8 mouse cellular contexts compared by ENCODE assay signal in genomic region chr12:118926813-118927281, GRCm38 (mm10). TPM values are rescaled to one million over a fixed set of nuclear protein-coding genes. Genes with fewer than 3 reads are reported as not detected.
A peak's percentile ranks its signal among the peaks of the same experiment; 100 is the strongest.
DNase-seq lines count a peak whose midpoint lies in the region; ATAC-seq and TF ChIP-seq lines count a peak whose summit lies in the region.

No protein-coding gene starts in this region.

- peak; percentile 58; the same call in 1 of the 2 replicates for ATAC-seq in lung, embryonic 14.5 days (ENCODE audit: insufficient read depth)
- ATAC-seq in heart, embryonic 16.5 days (replicated peaks; ENCODE audit: extremely low read depth, insufficient read depth, low FRiP score) = no peak
- no peak for ATAC-seq in midbrain, postnatal 0 days (ENCODE audit: low FRiP score)
- ATAC-seq in erythroblast, adult 5-6 weeks (replicated peaks; ENCODE audit: low FRiP score, poor library complexity, severe bottlenecking) = no peak

- H3K9ac ChIP-seq in lung, embryonic 14.5 days = no peak overlapping the region
- no peak overlapping the region for H3K9ac ChIP-seq in heart, embryonic 16.5 days (ENCODE audit: low read length)
- no peak overlapping the region for H3K9ac ChIP-seq in midbrain, postnatal 0 days (replicated peaks; ENCODE audit: low read length, poor library complexity, severe bottlenecking)

- peak overlapping the region; percentile 43 for H3K4me2 ChIP-seq in lung, embryonic 14.5 days
- H3K4me2 ChIP-seq in heart, embryonic 16.5 days (ENCODE audit: low read depth, low read length) = peak overlapping the region; percentile 42
- H3K4me2 ChIP-seq in midbrain, postnatal 0 days (ENCODE audit: low read depth, low read length, poor library complexity, severe bottlenecking) = peak overlapping the region; percentile 44

- TF ChIP-seq CTCF in lung, embryonic 14.5 days (IDR thresholded peaks at IDR 0.05; ENCODE audit: low read depth) = peak; percentile 82
- TF ChIP-seq CTCF in midbrain, postnatal 0 days (IDR thresholded peaks at IDR 0.05) = peak; percentile 91

- no peaks in the 10 kb centered on the region for H3K27me3 ChIP-seq in lung, embryonic 14.5 days (ENCODE audit: insufficient read depth, low read length)
- no peaks in the 10 kb centered on the region for H3K27me3 ChIP-seq in heart, embryonic 16.5 days (ENCODE audit: control insufficient read depth, insufficient read depth, low read length)
- H3K27me3 ChIP-seq in midbrain, postnatal 0 days (ENCODE audit: insufficient read depth, low read length) = no peaks in the 10 kb centered on the region

- no peaks in the 10 kb centered on the region for H3K36me3 ChIP-seq in lung, embryonic 14.5 days (ENCODE audit: insufficient read depth)
- H3K36me3 ChIP-seq in heart, embryonic 16.5 days (ENCODE audit: control insufficient read depth, insufficient read depth) = no peaks in the 10 kb centered on the region
- no peaks in the 10 kb centered on the region for H3K36me3 ChIP-seq in midbrain, postnatal 0 days (ENCODE audit: insufficient read depth, low read length)

- WGBS in lung, embryonic 14.5 days = 12% methylated on average over 13 of the region's 13 CpGs
- 18% methylated on average over 13 of the region's 13 CpGs for WGBS in heart, embryonic 16.5 days
- 13% methylated on average over 13 of the region's 13 CpGs for WGBS in midbrain, postnatal 0 days

- H3K27ac ChIP-seq in lung, embryonic 14.5 days (ENCODE audit: low read depth) = no peak overlapping the region
- no peak overlapping the region for H3K27ac ChIP-seq in heart, embryonic 16.5 days (ENCODE audit: low read length)
- no peak overlapping the region for H3K27ac ChIP-seq in midbrain, postnatal 0 days (ENCODE audit: low read depth, low read length)

- no peak overlapping the region for H3K4me3 ChIP-seq in lung, embryonic 14.5 days (ENCODE audit: low read depth, low read length)
- peak overlapping the region; percentile 7; the same call in 1 of the 2 replicates for H3K4me3 ChIP-seq in heart, embryonic 16.5 days (ENCODE audit: low read length)
- no peak overlapping the region; the same call in 1 of the 2 replicates for H3K4me3 ChIP-seq in midbrain, postnatal 0 days (ENCODE audit: low read depth, low read length)

- no peaks in the 10 kb centered on the region for H3K4me1 ChIP-seq in lung, embryonic 14.5 days (ENCODE audit: insufficient read depth)
- peaks cover 4% of the 10 kb centered on the region; the same call in 1 of the 2 replicates for H3K4me1 ChIP-seq in heart, embryonic 16.5 days (ENCODE audit: control insufficient read depth, insufficient read depth, low read length)
- H3K4me1 ChIP-seq in midbrain, postnatal 0 days (ENCODE audit: insufficient read depth, low read length) = 0 out of 2 replicates have a peak, but pooled peaks cover 2% of the 10 kb centered on the region

- peak; percentile 86 for DNase-seq in lung, embryonic 14.5 days
- no peak for DNase-seq in lung, postnatal 4 days
- peak; percentile 74 for DNase-seq in embryo, embryonic 11 days
- DNase-seq in layer of hippocampus, postnatal 14 days (ENCODE audit: low spot score in 2 of 2) = peak; percentile 4 to 55
- DNase-seq in midbrain, postnatal 0 days (ENCODE audit: low spot score) = peak; percentile 76
- DNase-seq in yolk sac, embryonic 10.5 days (ENCODE audit: low spot score) = no peak

- H3K9me3 ChIP-seq in lung, embryonic 14.5 days (ENCODE audit: low read depth, low read length) = no peaks in the 10 kb centered on the region
- H3K9me3 ChIP-seq in heart, embryonic 16.5 days (replicated peaks; ENCODE audit: control insufficient read depth, low read length) = no peaks in the 10 kb centered on the region
- H3K9me3 ChIP-seq in midbrain, postnatal 0 days (ENCODE audit: low read length) = no peaks in the 10 kb centered on the region

RNA-seq across cellular contexts. Expression of gene Abcb5, which starts 39.4 kb away (rescaled TPM):
- not detected in 2 replicates for polyA plus RNA-seq in lung, embryonic 14.5 days (2014; fragmentation: Nextera tagmentation; extraction: Ambion mirVana)
- 0.04 TPM in 1 of 2 replicates, not detected in the other for polyA plus RNA-seq in heart, embryonic 16.5 days (2015; fragmentation: Nextera tagmentation; extraction: Ambion mirVana)
- total RNA-seq in layer of hippocampus, postnatal 14 days (2021) = not detected
- not detected in 2 replicates for total RNA-seq in midbrain, postnatal 0 days (2014; rRNA removed)
- not detected in 2 replicates for polyA plus RNA-seq in midbrain, postnatal 0 days (2015; fragmentation: Nextera tagmentation; extraction: Ambion mirVana)
- not detected in 2 replicates for total RNA-seq in erythroblast, adult 5-6 weeks (2015; ENCODE audit: low replicate concordance)
- total RNA-seq in erythroblast, adult 5-6 weeks (2017; ENCODE audit: low replicate concordance) = not detected in 2 replicates

Comparison
In these comparisons a context has a peak if more than half of its experiments do, and no peak if none do; other contexts are left out.
1. DNase-seq: peak in lung, embryonic 14.5 days (single experiment), embryo, embryonic 11 days (single experiment), layer of hippocampus, postnatal 14 days (2 of 2) and midbrain, postnatal 0 days (single experiment); none in lung, postnatal 4 days (0 of 2) and yolk sac, embryonic 10.5 days (single experiment).
2. Peak in every context shown above with its lines, with median percentiles within 50 percentile points of each other: H3K4me2 ChIP-seq.